Mouse (Mus musculus): ENCODE results near the gene Slc25a12. TPM values are rescaled to one million over a fixed set of nuclear protein-coding genes. Genes with fewer than 3 reads are reported as not detected.
"Not testable (repeated sequence)": the region's sequence is repeated elsewhere in the genome, so short reads cannot be mapped to it uniquely, and the experiment has no call there.

The Slc25a12 gene
- polyA plus RNA-seq, 1 experiment = 35.8 TPM

DNA sequence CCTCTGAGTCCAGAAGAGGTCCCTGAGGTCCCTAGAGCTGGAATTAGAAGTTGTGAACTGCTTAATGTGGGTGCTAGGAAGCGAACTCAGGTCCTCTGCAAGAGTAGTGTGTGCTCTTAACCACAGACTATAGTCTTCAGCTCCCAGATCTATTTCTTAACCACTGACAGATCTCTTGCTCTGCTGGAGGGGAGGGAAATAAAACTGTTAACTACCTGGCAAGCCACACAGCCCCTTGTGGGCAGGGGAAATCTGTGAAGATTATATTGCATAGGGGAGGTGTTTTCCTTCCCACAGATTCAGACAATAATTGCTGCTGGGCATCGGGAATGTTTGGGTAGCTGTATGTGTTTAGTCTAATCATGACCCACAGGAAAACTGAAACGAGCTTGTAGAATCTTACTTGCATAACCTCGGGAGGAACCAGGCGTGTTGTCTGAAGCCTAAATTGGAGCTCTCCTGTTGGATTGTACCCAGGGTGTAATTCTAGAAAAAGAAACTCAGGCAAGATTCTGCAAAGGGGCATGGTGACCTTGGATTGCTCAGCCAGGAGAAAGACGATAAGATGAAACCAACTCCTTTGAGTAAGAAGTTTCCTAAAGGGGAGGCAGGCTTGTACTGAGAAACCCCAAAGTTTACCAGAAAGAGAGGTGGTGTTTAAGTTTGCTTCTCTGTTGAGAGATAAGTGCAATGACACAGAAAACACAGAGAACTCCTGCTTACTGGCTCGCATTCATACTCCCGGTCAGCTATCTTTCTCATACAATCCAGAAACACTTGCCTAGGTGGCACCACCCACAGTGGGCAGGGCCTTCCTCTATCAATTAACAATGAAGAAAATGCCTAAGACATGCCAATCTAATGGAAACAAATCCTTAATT is 7.0 kb upstream of the Slc25a12 start:
- Histone ChIP-seq H3K4me3 (ENCODE audit: insufficient read depth, low read length) (no peak overlapping the region), H3K27ac (ENCODE audit: insufficient read depth, low read depth, low read length) (no peak overlapping the region), H3K4me1 (ENCODE audit: control insufficient read depth, insufficient read depth, low read length) (peaks cover 11% of the 10 kb centered on the region)
- no peak for TF ChIP-seq CTCF (IDR thresholded peaks at IDR 0.05; ENCODE audit: low read depth, low read length)
- TF ChIP-seq POLR2A (IDR thresholded peaks at IDR 0.05; ENCODE audit: borderline replicate concordance, low read depth, low read length) = no peak

DNA sequence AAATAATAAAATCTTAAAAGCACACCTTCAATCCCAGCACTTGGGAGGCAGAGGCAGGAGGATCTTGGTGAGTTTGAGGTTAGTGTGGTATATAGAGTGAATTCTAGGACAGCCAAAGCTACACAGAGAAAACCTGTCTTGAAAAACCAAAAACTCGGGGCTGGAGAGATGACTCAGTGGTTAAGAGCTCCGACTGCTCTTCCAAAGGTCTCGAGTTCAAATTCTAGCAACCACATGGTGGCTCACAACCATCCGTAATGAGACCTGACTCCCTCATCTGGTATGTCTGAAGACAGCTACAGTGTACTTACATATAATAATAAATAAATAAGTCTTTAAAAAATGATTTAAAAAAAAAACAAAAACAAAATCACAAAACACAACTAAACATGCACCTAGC is 4.7 kb upstream of the Slc25a12 start:
- H3K27ac ChIP-seq (ENCODE audit: insufficient read depth, low read depth, low read length); H3K4me1 ChIP-seq (ENCODE audit: control insufficient read depth, insufficient read depth, low read length); H3K4me3 ChIP-seq (ENCODE audit: insufficient read depth, low read length): not testable (repeated sequence)

DNA sequence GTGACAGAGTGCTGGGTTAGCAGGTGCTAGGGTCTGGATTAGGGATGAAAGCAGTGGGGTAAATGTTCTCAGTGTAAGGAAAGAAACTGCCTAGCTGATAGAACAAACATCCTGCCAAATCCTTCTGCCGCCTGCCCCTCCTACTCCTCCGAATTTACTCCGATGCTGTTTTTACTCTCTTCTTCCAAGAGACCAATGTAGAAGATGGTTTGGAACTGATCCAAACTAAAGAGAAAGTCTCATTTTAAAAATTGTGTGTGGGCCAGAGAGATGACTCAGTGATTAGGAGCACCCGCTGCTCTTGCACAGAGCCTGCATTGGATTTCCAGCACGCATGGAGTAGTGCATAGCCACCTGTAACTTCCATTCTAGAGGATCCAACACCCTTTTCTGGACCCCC is 4.2 kb upstream of the Slc25a12 start:
- TF ChIP-seq CTCF (IDR thresholded peaks at IDR 0.05; ENCODE audit: low read depth, low read length) (no peak), POLR2A (IDR thresholded peaks at IDR 0.05; ENCODE audit: borderline replicate concordance, low read depth, low read length) (no peak)
- H3K4me3 ChIP-seq (ENCODE audit: insufficient read depth, low read length) = no peak overlapping the region
- H3K4me1 ChIP-seq (ENCODE audit: control insufficient read depth, insufficient read depth, low read length) = peaks cover 6% of the 10 kb centered on the region
- no peak overlapping the region for H3K27ac ChIP-seq (ENCODE audit: insufficient read depth, low read depth, low read length)

DNA sequence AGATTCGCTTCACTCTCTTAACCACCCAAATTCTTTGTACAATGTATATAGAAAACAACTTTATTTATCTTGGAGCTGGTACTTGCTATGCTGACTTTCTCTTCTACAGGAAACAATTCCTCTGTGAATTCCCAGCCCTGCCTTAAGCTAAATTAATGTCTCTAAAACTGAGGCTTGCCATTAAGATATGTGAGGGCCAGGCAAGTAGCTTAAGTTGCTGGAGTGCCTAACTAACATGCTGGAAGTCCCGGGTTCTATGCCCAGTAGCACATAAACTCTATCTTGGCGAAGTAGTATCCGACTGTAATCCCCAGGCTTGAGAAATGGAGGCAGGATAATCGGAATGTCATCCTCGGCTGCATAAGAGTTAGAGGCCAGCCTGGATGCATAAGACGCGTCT is 537 bp upstream of the Slc25a12 start:
- no peak for TF ChIP-seq CTCF (IDR thresholded peaks at IDR 0.05; ENCODE audit: low read depth, low read length)
- TF ChIP-seq POLR2A (IDR thresholded peaks at IDR 0.05; ENCODE audit: borderline replicate concordance, low read depth, low read length) = no peak
- Histone ChIP-seq H3K4me3 (ENCODE audit: insufficient read depth, low read length) (peak overlapping the region; percentile 54), H3K27ac (ENCODE audit: insufficient read depth, low read depth, low read length) (peak overlapping the region; percentile 32), H3K4me1 (ENCODE audit: control insufficient read depth, insufficient read depth, low read length) (peaks cover 3% of the 10 kb centered on the region)

DNA sequence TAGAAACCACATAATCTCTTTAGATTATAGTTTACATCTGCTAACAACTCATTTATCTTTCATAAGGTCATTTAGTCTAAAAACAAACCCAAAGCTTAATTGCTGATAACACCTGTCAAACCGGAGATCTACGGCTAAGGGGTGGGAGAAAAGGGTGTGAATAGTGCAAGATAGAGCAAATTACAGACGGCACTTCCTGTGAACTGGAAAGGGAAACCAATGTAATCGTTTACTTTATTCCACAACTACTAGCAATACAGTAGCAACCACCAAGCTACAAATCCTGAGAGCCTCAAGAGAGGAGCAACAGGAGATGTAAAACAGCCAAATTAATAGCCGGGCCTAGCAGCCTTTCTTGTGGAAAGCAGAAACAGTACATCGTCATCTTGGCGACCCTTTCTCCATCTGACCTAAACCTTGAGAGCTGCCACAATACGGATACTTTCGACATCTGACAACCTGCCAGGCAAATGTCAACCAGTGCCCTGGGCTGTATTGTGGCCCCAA is 878 bp downstream of the Slc25a12 start:
- H3K4me3 ChIP-seq (ENCODE audit: insufficient read depth, low read length) = peak overlapping the region; percentile 76
- TF ChIP-seq CTCF (IDR thresholded peaks at IDR 0.05; ENCODE audit: low read depth, low read length) = no peak
- no peak for TF ChIP-seq POLR2A (IDR thresholded peaks at IDR 0.05; ENCODE audit: borderline replicate concordance, low read depth, low read length)
- H3K27ac ChIP-seq (ENCODE audit: insufficient read depth, low read depth, low read length) = no peak overlapping the region
- H3K4me1 ChIP-seq (ENCODE audit: control insufficient read depth, insufficient read depth, low read length) = peaks cover 3% of the 10 kb centered on the region

DNA sequence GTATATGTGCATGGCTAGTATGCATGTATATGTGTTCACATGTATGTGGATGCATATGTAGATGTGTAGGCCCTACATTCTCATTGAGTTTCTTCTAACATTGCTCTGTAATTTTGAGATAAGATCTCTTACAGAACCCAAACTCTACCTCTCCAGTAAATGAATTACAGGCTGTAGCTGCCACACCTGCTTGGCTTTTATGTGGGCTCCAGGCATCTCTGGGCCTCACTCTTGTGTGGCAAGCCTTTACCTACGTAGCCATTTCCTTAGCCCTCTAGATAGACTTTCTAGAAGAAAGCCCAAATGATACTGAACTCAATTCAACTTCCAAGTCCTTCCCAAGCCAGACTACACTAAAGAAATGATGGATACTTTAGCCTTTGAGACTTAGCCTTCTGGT is 7.4 kb downstream of the Slc25a12 start:
- Histone ChIP-seq H3K4me1 (ENCODE audit: control insufficient read depth, insufficient read depth, low read length) (no peaks in the 10 kb centered on the region), H3K4me3 (ENCODE audit: insufficient read depth, low read length) (no peak overlapping the region), H3K27ac (ENCODE audit: insufficient read depth, low read depth, low read length) (no peak overlapping the region)
- TF ChIP-seq CTCF (IDR thresholded peaks at IDR 0.05; ENCODE audit: low read depth, low read length) = no peak
- no peak for TF ChIP-seq POLR2A (IDR thresholded peaks at IDR 0.05; ENCODE audit: borderline replicate concordance, low read depth, low read length)

DNA sequence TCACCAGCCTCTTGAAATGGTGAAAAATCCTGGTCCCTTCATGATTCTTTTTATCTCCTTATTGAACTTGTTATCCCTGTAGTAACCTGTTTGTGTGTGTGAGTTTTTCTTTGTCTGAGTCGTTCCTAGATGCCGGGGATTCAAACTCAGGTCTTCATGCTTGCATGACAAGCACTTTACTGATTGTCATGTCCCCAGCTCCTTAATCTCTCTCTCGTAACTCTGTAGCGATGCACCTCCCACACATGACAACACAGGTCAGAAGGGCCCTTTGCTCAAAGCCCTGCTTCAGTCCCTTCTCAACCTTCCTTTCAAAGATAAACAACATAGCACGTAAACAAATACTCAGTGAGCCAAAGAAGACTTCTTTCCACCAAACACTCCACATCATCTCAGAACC is 9.2 kb downstream of the Slc25a12 start:
- Histone ChIP-seq H3K4me3 (ENCODE audit: insufficient read depth, low read length) (no peak overlapping the region), H3K4me1 (ENCODE audit: control insufficient read depth, insufficient read depth, low read length) (peaks cover 9% of the 10 kb centered on the region), H3K27ac (ENCODE audit: insufficient read depth, low read depth, low read length) (no peak overlapping the region)
- TF ChIP-seq POLR2A (IDR thresholded peaks at IDR 0.05; ENCODE audit: borderline replicate concordance, low read depth, low read length) (no peak), CTCF (IDR thresholded peaks at IDR 0.05; ENCODE audit: low read depth, low read length) (no peak)

DNA sequence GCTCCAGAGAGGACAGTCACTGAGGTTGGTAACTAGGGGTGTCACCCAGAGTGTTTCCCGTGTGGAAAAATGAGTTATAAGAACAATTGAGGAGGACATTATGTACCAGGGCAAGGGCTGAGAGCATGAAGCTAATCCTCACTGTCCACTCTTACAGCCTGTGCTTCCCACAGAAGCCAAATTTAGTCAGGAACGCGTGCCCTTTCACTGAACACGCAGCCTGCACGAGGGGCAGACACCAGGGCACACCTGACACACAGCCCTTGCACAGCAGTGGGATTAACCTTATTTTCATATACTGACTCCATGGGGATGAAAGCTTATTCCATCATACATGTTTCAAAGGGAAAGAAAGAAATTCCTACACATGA is 13.5 kb downstream of the Slc25a12 start:
- no peak for TF ChIP-seq CTCF (IDR thresholded peaks at IDR 0.05; ENCODE audit: low read depth, low read length)
- no peak for TF ChIP-seq POLR2A (IDR thresholded peaks at IDR 0.05; ENCODE audit: borderline replicate concordance, low read depth, low read length)
- H3K4me3 ChIP-seq (ENCODE audit: insufficient read depth, low read length) = 0 out of 2 replicates have a peak overlapping the region, but pooled peaks have one; percentile 2
- H3K27ac ChIP-seq (ENCODE audit: insufficient read depth, low read depth, low read length) = peak overlapping the region; percentile 1; the same call in 1 of the 2 replicates
- peaks cover 14% of the 10 kb centered on the region for H3K4me1 ChIP-seq (ENCODE audit: control insufficient read depth, insufficient read depth, low read length)

DNA sequence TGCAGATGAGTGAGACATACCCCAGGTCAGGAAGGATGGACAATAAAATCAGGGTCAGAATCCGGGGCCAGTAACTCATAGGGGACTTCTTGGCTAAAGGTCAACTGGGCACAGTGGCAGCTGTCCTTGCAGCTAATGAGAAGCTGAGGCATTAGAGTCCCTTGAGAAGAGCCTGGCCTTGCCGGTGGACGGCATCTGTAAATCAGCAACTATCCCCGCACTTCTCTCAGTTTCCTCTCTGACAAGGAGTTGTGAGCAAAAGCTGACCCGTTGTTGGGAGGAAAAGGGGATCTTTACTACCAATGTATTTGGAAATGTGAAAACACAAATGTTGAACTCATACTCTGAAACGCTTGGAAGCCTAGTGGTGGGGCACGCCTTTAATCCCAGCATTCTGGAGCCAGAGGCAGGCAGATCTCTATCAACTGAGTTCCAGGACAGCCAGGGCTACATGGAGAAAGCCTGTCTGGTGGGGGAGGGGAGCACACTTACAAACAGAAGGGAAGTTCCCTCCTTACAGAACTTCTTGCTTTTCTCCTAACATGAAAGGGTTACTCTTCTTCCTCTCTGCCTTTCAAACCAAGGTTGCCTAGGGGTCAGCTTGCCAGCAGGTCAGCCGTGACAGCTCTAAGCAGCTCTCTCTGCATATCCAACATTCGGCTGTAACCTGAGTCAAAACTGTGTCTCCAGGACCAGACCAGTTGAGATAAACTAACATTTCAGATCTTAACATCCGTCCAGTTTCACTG is 14.1 kb downstream of the Slc25a12 start:
- H3K27ac ChIP-seq (ENCODE audit: insufficient read depth, low read depth, low read length) = peak overlapping the region; percentile 1; the same call in 1 of the 2 replicates

DNA sequence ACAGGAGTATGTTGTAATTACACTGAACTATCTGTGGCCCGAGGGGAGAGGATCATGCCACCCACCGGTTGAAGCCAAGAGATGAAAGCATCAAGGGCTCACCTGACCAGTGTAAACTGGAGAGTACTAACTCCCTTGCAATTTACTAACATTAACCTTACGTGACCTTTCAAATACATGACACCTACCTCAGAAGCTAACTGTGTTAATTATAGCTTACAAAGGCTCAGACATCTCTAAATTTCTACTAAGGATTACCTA is 15.9 kb downstream of the Slc25a12 start:
- Histone ChIP-seq H3K27ac (ENCODE audit: insufficient read depth, low read depth, low read length) (no peak overlapping the region), H3K4me1 (ENCODE audit: control insufficient read depth, insufficient read depth, low read length) (peaks cover 14% of the 10 kb centered on the region), H3K4me3 (ENCODE audit: insufficient read depth, low read length) (no peak overlapping the region)
- TF ChIP-seq CTCF (IDR thresholded peaks at IDR 0.05; ENCODE audit: low read depth, low read length) (no peak), POLR2A (IDR thresholded peaks at IDR 0.05; ENCODE audit: borderline replicate concordance, low read depth, low read length) (no peak)

More for the DNA sequence above, 14.1 kb downstream of the Slc25a12 start:
- TF ChIP-seq CTCF (IDR thresholded peaks at IDR 0.05; ENCODE audit: low read depth, low read length) (no peak), POLR2A (IDR thresholded peaks at IDR 0.05; ENCODE audit: borderline replicate concordance, low read depth, low read length) (no peak)
- Histone ChIP-seq H3K4me3 (ENCODE audit: insufficient read depth, low read length) (0 out of 2 replicates have a peak overlapping the region, but pooled peaks have one; percentile 2), H3K4me1 (ENCODE audit: control insufficient read depth, insufficient read depth, low read length) (peaks cover 14% of the 10 kb centered on the region)

Data from bone marrow macrophage, adult 2 months (primary cell).